Mouse (Mus musculus) lung, embryonic 15.5 days (tissue): ENCODE measurements at regions not wholly inside any gene's neighbourhood (a gene's known extent, or its start where the extent isn't known, plus 50 kb on each side); places are given as distances from the start of the nearest gene placed in this dataset.

ENCODE experiments used
- ATAC-seq: fragments of 200-750 bp; cut with Nextera tagmentation; 2 replicates; pipeline ENCODE4 v1.8.0; 2017; ENCODE audit warnings: moderate number of reproducible peaks, borderline replicate concordance; ENCODE audit not compliant: low FRiP score, low TSS enrichment; ENCODE audit errors: extremely low read depth
- H3K27ac ChIP-seq: fragments of 300-500 bp; sonication (generic); 2 replicates; pipeline ENCODE4 v1.5.1; 2015; ENCODE audit warnings: moderate library complexity, mild to moderate bottlenecking, inconsistent platforms
- H3K27me3 ChIP-seq: fragments of 300-500 bp; sonication (generic); 2 replicates; pipeline ENCODE4 v1.6.1; 2015; ENCODE audit warnings: inconsistent platforms
- H3K36me3 ChIP-seq: fragments of 300-500 bp; sonication (generic); 2 replicates; pipeline ENCODE4 v1.6.1; 2015; ENCODE audit warnings: inconsistent platforms
- H3K4me1 ChIP-seq: fragments of 300-500 bp; sonication (generic); 2 replicates; pipeline ENCODE4 v1.6.1; 2015; ENCODE audit warnings: inconsistent platforms
- H3K4me2 ChIP-seq: fragments of 300-500 bp; sonication (generic); 2 replicates; pipeline ENCODE4 v1.6.1; 2015; ENCODE audit warnings: inconsistent platforms, mild to moderate bottlenecking, moderate library complexity
- H3K4me3 ChIP-seq: fragments of 300-500 bp; sonication (generic); 2 replicates; pipeline ENCODE4 v1.5.1; 2015; ENCODE audit warnings: mild to moderate bottlenecking, inconsistent platforms
- H3K9ac ChIP-seq: fragments of 300-500 bp; sonication (generic); 2 replicates; pipeline ENCODE4 v1.6.1; 2015; ENCODE audit warnings: inconsistent platforms
- H3K9me3 ChIP-seq: fragments of 300-500 bp; sonication (generic); 2 replicates; pipeline ENCODE4 v1.6.1; 2016; ENCODE audit warnings: inconsistent platforms
- WGBS: fragments of 180-500 bp; shearing (Covaris S2); methylation state at CpG from one replicate; pipeline ENCODE4 v1.1.7; 2015; 5-methylcytosine and 5-hydroxymethylcytosine counted together

- 80% methylated on average over 2 of the region's 2 CpGs for WGBS
- Histone ChIP-seq H3K36me3 (no peaks in the 10 kb centered on the region), H3K27me3 (no peaks in the 10 kb centered on the region), H3K27ac (no peak overlapping the region), H3K4me1 (no peaks in the 10 kb centered on the region), H3K4me2 (no peak overlapping the region), H3K4me3 (no peak overlapping the region), H3K9me3 (no peaks in the 10 kb centered on the region), H3K9ac (no peak overlapping the region)
- no peak for ATAC-seq
Measured at GRCm38 (mm10) chr12:39027179-39027578, 248.0 kb downstream of the Etv1 start.

- no peak overlapping the region for H3K27ac ChIP-seq
- 77% methylated on average over 2 of the region's 2 CpGs for WGBS
- ATAC-seq = no peak
- H3K9ac ChIP-seq = no peak overlapping the region
- no peaks in the 10 kb centered on the region for H3K9me3 ChIP-seq
- no peaks in the 10 kb centered on the region for H3K27me3 ChIP-seq
- no peak overlapping the region for H3K4me2 ChIP-seq
- H3K4me3 ChIP-seq = no peak overlapping the region
- no peaks in the 10 kb centered on the region for H3K36me3 ChIP-seq
- H3K4me1 ChIP-seq = no peaks in the 10 kb centered on the region
Measured at GRCm38 (mm10) chr12:39027948-39028347, 248.8 kb downstream of the Etv1 start.

DNA sequence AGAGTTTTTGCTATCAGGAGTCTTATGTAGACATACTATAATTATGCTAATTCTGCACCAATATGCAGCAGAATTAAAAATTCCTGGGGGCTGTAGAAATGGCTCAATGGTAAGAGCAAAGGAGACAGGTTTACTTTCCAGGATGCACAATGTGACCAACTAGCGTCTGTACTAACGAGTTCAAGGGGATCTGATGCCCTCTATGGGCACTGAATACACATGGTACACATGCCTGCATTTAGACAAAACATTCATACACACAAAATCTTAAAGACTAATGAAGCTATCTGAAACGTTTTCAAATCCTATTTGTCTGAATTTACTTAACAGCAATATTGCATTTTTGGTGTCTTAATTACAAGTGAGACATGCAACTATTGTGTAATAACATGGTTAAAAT, 254.8 kb downstream of the Etv1 start:
- Histone ChIP-seq H3K36me3 (no peaks in the 10 kb centered on the region), H3K4me2 (no peak overlapping the region), H3K27me3 (no peaks in the 10 kb centered on the region), H3K4me1 (no peaks in the 10 kb centered on the region), H3K9ac (no peak overlapping the region), H3K27ac (no peak overlapping the region), H3K9me3 (no peaks in the 10 kb centered on the region), H3K4me3 (no peak overlapping the region)
- no peak for ATAC-seq
- WGBS = 77% methylated on average over 3 of the region's 3 CpGs

GRCm38 (mm10) chr12:39036466-39037037, 257.4 kb downstream of the Etv1 start:
- Histone ChIP-seq H3K4me2 (no peak overlapping the region), H3K36me3 (no peaks in the 10 kb centered on the region), H3K27me3 (no peaks in the 10 kb centered on the region), H3K9me3 (no peaks in the 10 kb centered on the region), H3K9ac (no peak overlapping the region), H3K27ac (no peak overlapping the region), H3K4me3 (no peak overlapping the region), H3K4me1 (no peaks in the 10 kb centered on the region)
- no peak for ATAC-seq
- 74% methylated on average over 2 of the region's 2 CpGs for WGBS

GRCm38 (mm10) chr12:39038077-39038476, 258.9 kb downstream of the Etv1 start:
- H3K9ac ChIP-seq = no peak overlapping the region
- no peak overlapping the region for H3K4me2 ChIP-seq
- no peak for ATAC-seq
- H3K27ac ChIP-seq = no peak overlapping the region
- no peaks in the 10 kb centered on the region for H3K9me3 ChIP-seq
- no peaks in the 10 kb centered on the region for H3K36me3 ChIP-seq
- WGBS = 76% methylated on average over 3 of the region's 3 CpGs
- H3K4me3 ChIP-seq = no peak overlapping the region
- H3K4me1 ChIP-seq = no peaks in the 10 kb centered on the region
- no peaks in the 10 kb centered on the region for H3K27me3 ChIP-seq

- Histone ChIP-seq H3K36me3 (no peaks in the 10 kb centered on the region), H3K9me3 (no peaks in the 10 kb centered on the region), H3K9ac (no peak overlapping the region), H3K27ac (no peak overlapping the region), H3K4me2 (no peak overlapping the region), H3K4me3 (no peak overlapping the region), H3K27me3 (no peaks in the 10 kb centered on the region), H3K4me1 (no peaks in the 10 kb centered on the region)
- 39% methylated on average over 2 of the region's 2 CpGs for WGBS
- no peak for ATAC-seq
Measured at GRCm38 (mm10) chr12:39038656-39039055, 259.5 kb downstream of the Etv1 start.

DNA sequence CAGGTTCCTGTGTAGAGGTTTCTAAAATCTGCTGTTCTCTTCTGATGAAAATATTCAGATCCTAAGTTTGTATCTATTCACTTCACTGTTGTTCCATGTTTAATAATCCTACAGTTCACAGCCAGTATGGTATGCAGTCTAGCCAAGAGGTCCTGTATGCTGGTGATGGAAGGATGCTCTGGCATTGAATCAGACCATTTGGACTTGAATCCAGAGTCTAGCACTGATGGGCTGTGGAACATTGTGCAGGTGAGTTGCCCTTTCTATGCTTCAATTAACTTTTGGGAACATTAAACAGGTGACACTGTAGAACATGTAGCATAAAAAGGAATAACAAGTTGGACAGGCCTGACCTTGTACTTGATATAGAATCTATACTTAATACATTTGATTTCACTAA, 267.9 kb downstream of the Etv1 start:
- no peaks in the 10 kb centered on the region for H3K27me3 ChIP-seq
- ATAC-seq = no peak
- H3K9me3 ChIP-seq = no peaks in the 10 kb centered on the region
- H3K36me3 ChIP-seq = no peaks in the 10 kb centered on the region
- H3K4me2 ChIP-seq = no peak overlapping the region
- no peak overlapping the region for H3K27ac ChIP-seq
- H3K9ac ChIP-seq = no peak overlapping the region
- H3K4me1 ChIP-seq = 0 out of 2 replicates have a peak, but pooled peaks cover 3% of the 10 kb centered on the region
- no peak overlapping the region for H3K4me3 ChIP-seq

DNA sequence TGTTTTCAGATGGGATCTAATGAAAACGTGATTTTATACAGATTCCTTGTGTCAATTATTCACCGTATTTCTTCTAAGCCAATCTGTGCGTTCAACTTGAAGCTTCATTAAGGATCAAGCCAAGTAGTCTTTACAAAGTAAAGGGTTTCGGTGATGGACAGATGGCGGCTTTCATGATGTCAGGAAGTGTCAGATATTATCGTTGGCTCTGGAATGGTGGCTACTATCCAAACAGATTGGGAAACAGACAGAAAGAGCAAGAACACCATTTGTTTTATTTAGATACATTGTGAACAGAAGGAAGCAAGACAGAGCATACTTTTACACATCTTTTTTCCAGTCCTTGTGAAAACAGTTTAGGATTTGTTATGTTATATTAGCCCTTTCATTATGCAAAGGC, 269.3 kb downstream of the Etv1 start:
- H3K36me3 ChIP-seq = no peaks in the 10 kb centered on the region
- WGBS = 53% methylated on average over 6 of the region's 6 CpGs
- H3K27me3 ChIP-seq = no peaks in the 10 kb centered on the region
- H3K9ac ChIP-seq = no peak overlapping the region
- H3K4me2 ChIP-seq = no peak overlapping the region
- H3K4me1 ChIP-seq = 0 out of 2 replicates have a peak, but pooled peaks cover 3% of the 10 kb centered on the region
- no peaks in the 10 kb centered on the region for H3K9me3 ChIP-seq
- no peak overlapping the region for H3K4me3 ChIP-seq
- ATAC-seq = no peak
- H3K27ac ChIP-seq = no peak overlapping the region

DNA sequence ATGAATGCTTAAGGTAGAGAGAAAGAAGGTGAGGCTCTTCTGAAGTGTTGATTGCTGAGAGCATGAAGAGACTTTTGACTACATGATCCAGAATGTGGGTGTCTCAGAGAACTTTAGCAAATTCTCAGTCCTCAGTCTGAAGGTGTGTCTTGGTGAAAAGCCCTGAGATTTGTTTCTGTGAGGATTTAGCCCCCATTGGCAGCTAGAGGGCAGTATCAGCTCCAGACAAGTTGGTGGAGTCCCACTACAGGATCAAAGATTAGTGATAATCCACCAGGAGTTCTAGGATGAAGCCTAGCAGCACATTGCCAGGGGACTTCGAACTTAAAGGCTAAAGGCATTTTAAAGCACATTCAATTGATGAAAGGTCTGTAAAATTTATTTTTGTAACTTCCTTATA, 269.8 kb downstream of the Etv1 start:
- 69% methylated on average over 1 of the region's 1 CpGs for WGBS
- no peak overlapping the region for H3K27ac ChIP-seq
- no peak for ATAC-seq

GRCm38 (mm10) chr12:39070331-39071045, 291.3 kb downstream of the Etv1 start:
- no peaks in the 10 kb centered on the region for H3K4me1 ChIP-seq
- no peaks in the 10 kb centered on the region for H3K9me3 ChIP-seq
- whole genome bisulfite sequencing = 69% methylated on average over 4 of the region's 4 CpGs
- H3K4me3 ChIP-seq = no peak overlapping the region
- ATAC-seq = no peak
- no peak overlapping the region for H3K27ac ChIP-seq
- no peak overlapping the region for H3K4me2 ChIP-seq
- H3K9ac ChIP-seq = no peak overlapping the region
- H3K27me3 ChIP-seq = no peaks in the 10 kb centered on the region
- no peaks in the 10 kb centered on the region for H3K36me3 ChIP-seq

More for the DNA sequence above, 269.8 kb downstream of the Etv1 start:
- no peaks in the 10 kb centered on the region for H3K36me3 ChIP-seq
- no peak overlapping the region for H3K4me3 ChIP-seq
- no peak overlapping the region for H3K9ac ChIP-seq
- no peak overlapping the region for H3K4me2 ChIP-seq
- H3K27me3 ChIP-seq = no peaks in the 10 kb centered on the region
- H3K4me1 ChIP-seq = 0 out of 2 replicates have a peak, but pooled peaks cover 3% of the 10 kb centered on the region
- no peaks in the 10 kb centered on the region for H3K9me3 ChIP-seq

DNA sequence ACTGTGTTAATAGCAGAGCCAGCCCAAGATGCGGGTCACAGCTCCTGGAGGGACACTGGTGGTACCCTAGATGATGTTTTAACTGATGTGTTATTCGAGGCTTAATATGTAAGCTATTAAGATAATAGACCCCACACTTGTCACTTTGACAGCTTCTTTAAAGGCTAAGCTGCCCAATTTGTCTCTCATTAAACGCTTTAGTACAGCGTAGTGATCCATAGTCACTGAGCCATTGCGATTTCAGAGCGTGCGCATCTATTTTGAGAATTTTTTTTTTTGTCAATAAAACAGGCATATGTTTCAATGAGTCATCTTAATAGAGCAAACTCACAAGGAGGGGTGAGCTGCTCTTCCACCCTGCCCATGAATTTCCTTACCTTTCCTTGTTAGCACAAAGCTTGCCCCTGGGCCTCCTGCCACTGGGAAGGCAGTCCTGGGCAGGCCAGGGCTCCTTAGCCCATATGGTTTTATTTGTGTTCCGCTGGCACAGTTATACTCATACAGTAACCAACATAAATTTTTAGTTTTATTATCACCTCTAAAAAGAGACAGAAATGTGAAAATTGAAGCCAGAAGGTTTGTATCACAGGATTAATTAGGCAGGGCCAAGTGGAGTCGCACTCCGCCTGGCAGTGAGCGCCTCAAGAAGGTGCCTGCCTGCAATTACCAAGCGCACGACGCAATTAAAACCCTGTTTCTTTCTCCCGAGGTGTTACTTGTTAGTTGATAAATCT, 294.3 kb downstream of the Etv1 start:
- H3K9ac ChIP-seq = no peak overlapping the region
- no peak overlapping the region for H3K4me2 ChIP-seq
- H3K36me3 ChIP-seq = no peaks in the 10 kb centered on the region
- no peak overlapping the region for H3K27ac ChIP-seq
- no peak overlapping the region for H3K4me3 ChIP-seq
- no peak for ATAC-seq
- H3K9me3 ChIP-seq = no peaks in the 10 kb centered on the region
- no peaks in the 10 kb centered on the region for H3K4me1 ChIP-seq
- no peaks in the 10 kb centered on the region for H3K27me3 ChIP-seq
- WGBS = 87% methylated on average over 15 of the region's 15 CpGs

- no peak overlapping the region for H3K4me3 ChIP-seq
- H3K9me3 ChIP-seq = no peaks in the 10 kb centered on the region
- no peak overlapping the region for H3K9ac ChIP-seq
- ATAC-seq = no peak
- H3K36me3 ChIP-seq = no peaks in the 10 kb centered on the region
- no peaks in the 10 kb centered on the region for H3K27me3 ChIP-seq
- H3K4me1 ChIP-seq = no peaks in the 10 kb centered on the region
- H3K4me2 ChIP-seq = no peak overlapping the region
- WGBS = 88% methylated on average over 4 of the region's 4 CpGs
- H3K27ac ChIP-seq = no peak overlapping the region
Measured at GRCm38 (mm10) chr12:39086285-39086684, 307.1 kb downstream of the Etv1 start.
